Mouse (Mus musculus): ENCODE data around the gene Fkrp. TPM values are rescaled to one million over a fixed set of nuclear protein-coding genes. Genes with fewer than 3 reads are reported as not detected.

Fkrp gene
- polyA plus RNA-seq, 1 experiment from 2014 or later, result 36.9 TPM

DNA sequence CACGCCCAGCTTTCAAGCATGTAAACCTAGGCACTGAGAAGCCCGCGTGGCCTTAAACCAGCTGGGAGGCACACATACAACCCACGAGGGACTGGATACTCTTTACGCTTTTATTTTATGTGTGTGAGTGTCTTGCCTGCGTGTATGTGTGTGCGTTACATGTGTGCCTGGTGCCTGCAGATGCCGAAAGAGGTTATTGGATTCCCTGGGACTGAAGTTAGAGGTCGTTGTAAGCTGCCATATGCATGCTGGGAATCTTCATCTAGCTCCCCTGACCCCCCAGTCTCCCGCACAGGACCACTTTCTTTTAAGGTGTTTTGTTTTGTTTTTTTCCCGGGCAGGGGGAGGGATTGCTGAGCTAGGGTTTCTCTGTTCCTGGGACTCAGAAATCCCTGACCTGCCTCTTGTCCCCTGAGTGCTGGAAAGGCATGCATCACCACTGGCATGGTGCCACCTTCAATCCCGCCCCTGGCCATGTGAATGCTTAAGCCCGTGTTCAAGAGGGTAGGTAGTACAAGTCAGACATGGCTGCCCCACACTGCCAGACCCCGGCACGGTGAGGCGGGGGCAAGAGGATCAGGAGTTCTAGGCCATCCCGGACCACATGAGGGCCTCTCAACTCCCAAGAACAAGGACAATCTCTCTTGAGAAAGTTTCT is 32.6 kb downstream of the Fkrp start:
- peak overlapping the region; percentile 73 for H3K9ac ChIP-seq (replicated peaks)
- ATAC-seq (ENCODE audit: low FRiP score, low read depth), result no peak

DNA sequence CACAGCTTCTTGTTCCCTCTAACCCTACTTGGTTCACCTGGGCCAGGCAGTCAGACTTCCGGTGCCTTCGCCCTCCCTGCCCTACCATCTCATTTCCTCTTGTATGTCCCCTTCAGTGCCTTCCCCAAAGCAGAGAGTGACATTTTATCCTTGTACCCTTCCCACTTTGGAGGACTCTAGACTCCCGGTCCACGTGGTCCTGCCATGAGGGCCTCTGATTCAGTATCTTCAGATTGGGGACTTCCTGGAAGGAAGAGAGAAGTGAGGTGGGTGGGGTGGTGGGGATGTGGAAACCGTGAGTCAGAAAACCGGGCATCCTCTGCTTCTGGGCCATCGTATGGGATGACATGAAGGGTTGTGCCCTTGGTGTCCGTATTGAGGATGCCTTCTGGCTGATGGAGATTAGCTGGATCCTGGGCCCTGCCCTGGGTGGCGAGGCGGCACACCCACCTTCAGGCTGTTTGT is 33.3 kb downstream of the Fkrp start:
- 13% methylated on average over 10 of the region's 10 CpGs for WGBS
- H3K9me3 ChIP-seq, result no peaks in the 10 kb centered on the region
- H3K4me1 ChIP-seq, result peaks cover 36% of the 10 kb centered on the region
- peak overlapping the region; percentile 73 for H3K9ac ChIP-seq (replicated peaks)
- no peak for ATAC-seq (ENCODE audit: low FRiP score, low read depth)
- peak overlapping the region; percentile 69 for H3K4me3 ChIP-seq
- no peaks in the 10 kb centered on the region for H3K36me3 ChIP-seq
- H3K27ac ChIP-seq (replicated peaks), result no peak overlapping the region
- peaks cover 9% of the 10 kb centered on the region; the same call in 1 of the 2 replicates for H3K27me3 ChIP-seq
- H3K4me2 ChIP-seq (replicated peaks), result peak overlapping the region; percentile 99

More for the DNA sequence above, 32.6 kb downstream of the Fkrp start:
- Histone ChIP-seq H3K27ac (replicated peaks) (no peak overlapping the region), H3K4me1 (peaks cover 36% of the 10 kb centered on the region), H3K9me3 (no peaks in the 10 kb centered on the region), H3K27me3 (peaks cover 9% of the 10 kb centered on the region; the same call in 1 of the 2 replicates), H3K36me3 (no peaks in the 10 kb centered on the region), H3K4me3 (peak overlapping the region; percentile 69), H3K4me2 (replicated peaks) (peak overlapping the region; percentile 99)
- 47% methylated on average over 17 of the region's 17 CpGs for WGBS

GRCm38 (mm10) chr7:16782555-16783125 is 33.9 kb downstream of the Fkrp start:
- WGBS, result 4% methylated on average over 11 of the region's 11 CpGs
- H3K27ac ChIP-seq (replicated peaks), result no peak overlapping the region

DNA sequence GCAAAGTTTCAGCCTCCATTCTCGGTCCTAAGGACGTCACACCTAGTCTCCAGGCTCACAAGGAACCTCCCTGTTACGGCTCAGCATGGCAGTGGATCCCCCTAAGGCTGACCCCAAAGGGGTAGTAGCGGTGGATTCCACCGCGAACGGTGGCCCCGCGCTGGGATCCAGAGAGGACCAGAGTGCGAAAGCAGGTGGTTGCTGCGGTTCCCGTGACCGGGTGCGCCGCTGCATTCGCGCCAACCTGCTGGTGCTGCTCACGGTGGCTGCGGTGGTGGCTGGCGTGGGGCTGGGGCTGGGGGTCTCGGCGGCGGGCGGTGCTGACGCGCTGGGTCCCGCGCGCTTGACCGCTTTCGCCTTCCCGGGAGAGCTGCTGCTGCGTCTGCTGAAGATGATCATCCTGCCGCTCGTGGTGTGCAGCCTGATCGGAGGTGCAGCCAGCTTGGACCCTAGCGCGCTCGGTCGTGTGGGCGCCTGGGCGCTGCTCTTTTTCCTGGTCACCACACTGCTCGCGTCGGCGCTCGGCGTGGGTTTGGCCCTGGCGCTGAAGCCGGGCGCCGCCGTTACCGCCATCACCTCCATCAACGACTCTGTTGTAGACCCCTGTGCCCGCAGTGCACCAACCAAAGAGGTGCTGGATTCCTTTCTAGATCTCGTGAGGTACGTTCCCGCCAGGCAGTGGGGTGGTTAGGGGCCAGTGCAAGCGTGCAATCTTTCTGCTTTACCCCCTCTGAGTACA is 34.5 kb downstream of the Fkrp start:
- H3K4me1 ChIP-seq, result peaks cover 36% of the 10 kb centered on the region
- peak overlapping the region; percentile 69 for H3K4me3 ChIP-seq
- H3K9ac ChIP-seq (replicated peaks), result peak overlapping the region; percentile 73
- no peaks in the 10 kb centered on the region for H3K9me3 ChIP-seq
- no peaks in the 10 kb centered on the region for H3K36me3 ChIP-seq
- H3K4me2 ChIP-seq (replicated peaks), result peak overlapping the region; percentile 99
- H3K27ac ChIP-seq (replicated peaks), result no peak overlapping the region
- ATAC-seq (ENCODE audit: low FRiP score, low read depth), result peak; percentile 17; the same call in 1 of the 2 replicates
- WGBS, result under 1% methylated on average over 60 of the region's 60 CpGs
- H3K27me3 ChIP-seq, result peaks cover 9% of the 10 kb centered on the region; the same call in 1 of the 2 replicates

More at GRCm38 (mm10) chr7:16782555-16783125, 33.9 kb downstream of the Fkrp start:
- H3K4me2 ChIP-seq (replicated peaks), result peak overlapping the region; percentile 99
- H3K4me1 ChIP-seq, result peaks cover 36% of the 10 kb centered on the region
- H3K36me3 ChIP-seq, result no peaks in the 10 kb centered on the region
- no peaks in the 10 kb centered on the region for H3K9me3 ChIP-seq
- peaks cover 9% of the 10 kb centered on the region; the same call in 1 of the 2 replicates for H3K27me3 ChIP-seq
- peak overlapping the region; percentile 73 for H3K9ac ChIP-seq (replicated peaks)
- H3K4me3 ChIP-seq, result peak overlapping the region; percentile 69
- ATAC-seq (ENCODE audit: low FRiP score, low read depth), result no peak

GRCm38 (mm10) chr7:16781555-16781815 is 35.0 kb downstream of the Fkrp start:
- H3K4me3 ChIP-seq, result peak overlapping the region; percentile 69
- 0 out of 2 replicates have a peak overlapping the region, but pooled peaks have one; percentile 26 for H3K27ac ChIP-seq (replicated peaks)
- H3K4me2 ChIP-seq (replicated peaks), result peak overlapping the region; percentile 99
- peaks cover 9% of the 10 kb centered on the region; the same call in 1 of the 2 replicates for H3K27me3 ChIP-seq
- no peaks in the 10 kb centered on the region for H3K36me3 ChIP-seq
- peak overlapping the region; percentile 73 for H3K9ac ChIP-seq (replicated peaks)
- no peaks in the 10 kb centered on the region for H3K9me3 ChIP-seq
- under 1% methylated on average over 10 of the region's 10 CpGs for WGBS
- H3K4me1 ChIP-seq, result peaks cover 36% of the 10 kb centered on the region
- peak; percentile 20; the same call in 1 of the 2 replicates for ATAC-seq (ENCODE audit: low FRiP score, low read depth)

DNA sequence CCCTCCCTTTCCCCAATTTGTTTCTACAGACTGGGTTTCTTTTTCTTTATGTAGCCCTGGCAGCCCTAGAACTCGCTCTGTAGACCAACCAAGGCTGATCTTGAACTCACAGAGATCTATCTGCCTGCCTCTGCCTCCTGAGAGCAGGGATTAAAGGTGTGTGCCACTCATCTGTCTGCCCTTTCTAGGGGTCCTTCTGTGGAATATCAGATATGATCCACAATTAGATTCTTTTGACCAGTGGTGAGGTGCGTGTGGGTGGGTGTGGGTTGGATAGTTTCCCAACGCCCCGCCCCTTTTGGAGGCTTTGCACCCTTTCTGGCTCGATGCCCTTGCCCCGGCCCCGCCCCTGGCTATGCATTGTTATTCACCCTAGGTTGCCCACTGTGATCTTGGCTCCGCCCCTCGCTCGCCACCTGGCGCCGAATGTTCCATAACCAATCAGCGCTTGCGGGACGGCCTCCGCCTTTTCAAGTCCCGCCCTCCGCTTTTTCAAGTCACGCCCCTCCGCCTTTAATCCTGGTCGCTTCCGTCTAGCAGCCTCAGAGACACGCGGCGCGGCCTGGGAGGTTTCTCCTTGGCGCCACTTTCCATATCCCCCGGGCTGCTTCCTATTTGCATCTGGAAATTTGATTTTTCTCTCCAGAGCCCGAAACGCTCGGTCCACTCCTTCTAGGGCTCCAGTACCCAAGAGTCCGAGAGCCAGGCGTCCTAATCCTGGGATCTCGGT is 35.5 kb downstream of the Fkrp start, which contains the start of gene Slc1a5:
TSS of gene Slc1a5 (plus strand) at position 516 of the 730 bp plus-strand sequence.
- WGBS, result 3% methylated on average over 34 of the region's 34 CpGs

DNA sequence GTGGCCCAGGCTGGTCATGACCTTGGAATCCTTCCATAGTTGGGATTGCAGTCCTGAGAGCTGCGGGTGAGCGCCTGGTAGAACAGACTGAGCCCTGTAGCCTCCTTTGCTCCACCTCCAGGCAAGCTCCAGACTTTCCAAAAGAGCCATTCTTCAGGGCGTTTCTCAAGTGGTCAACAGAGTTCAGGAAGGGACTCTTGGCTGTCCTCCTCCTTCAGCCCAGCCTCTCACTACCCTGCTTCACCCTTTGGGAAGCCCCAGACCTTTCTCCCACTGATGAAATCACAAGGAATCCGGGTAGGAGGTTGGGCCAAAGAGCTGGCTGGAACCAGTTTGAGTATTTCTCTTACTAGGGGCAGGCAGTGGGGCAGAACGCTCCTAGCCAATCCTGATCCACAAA is 36.5 kb downstream of the Fkrp start:
- Histone ChIP-seq H3K9me3 (no peaks in the 10 kb centered on the region), H3K4me1 (peaks cover 34% of the 10 kb centered on the region), H3K4me3 (no peak overlapping the region), H3K36me3 (no peaks in the 10 kb centered on the region), H3K27ac (replicated peaks) (no peak overlapping the region), H3K4me2 (replicated peaks) (no peak overlapping the region), H3K9ac (replicated peaks) (no peak overlapping the region), H3K27me3 (peaks cover 9% of the 10 kb centered on the region; the same call in 1 of the 2 replicates)
- no peak for ATAC-seq (ENCODE audit: low FRiP score, low read depth)
- WGBS, result 78% methylated on average over 5 of the region's 5 CpGs

More for the DNA sequence above, 35.5 kb downstream of the Fkrp start, which contains the start of gene Slc1a5:
- peak within 1 kb of the TSS; percentile 73 for H3K9ac ChIP-seq (replicated peaks)
- peaks cover 9% of the 10 kb centered on the region; the same call in 1 of the 2 replicates for H3K27me3 ChIP-seq
- H3K9me3 ChIP-seq, result no peaks in the 10 kb centered on the region
- peak within 1 kb of the TSS; percentile 69 for H3K4me3 ChIP-seq
- H3K4me2 ChIP-seq (replicated peaks), result peak within 1 kb of the TSS; percentile 99
- H3K4me1 ChIP-seq, result peaks cover 36% of the 10 kb centered on the region
- peak; percentile 85 for ATAC-seq (ENCODE audit: low FRiP score, low read depth)
- H3K36me3 ChIP-seq, result no peaks in the 10 kb centered on the region
- 0 out of 2 replicates have a peak within 1 kb of the TSS, but pooled peaks have one; percentile 46 for H3K27ac ChIP-seq (replicated peaks)

DNA sequence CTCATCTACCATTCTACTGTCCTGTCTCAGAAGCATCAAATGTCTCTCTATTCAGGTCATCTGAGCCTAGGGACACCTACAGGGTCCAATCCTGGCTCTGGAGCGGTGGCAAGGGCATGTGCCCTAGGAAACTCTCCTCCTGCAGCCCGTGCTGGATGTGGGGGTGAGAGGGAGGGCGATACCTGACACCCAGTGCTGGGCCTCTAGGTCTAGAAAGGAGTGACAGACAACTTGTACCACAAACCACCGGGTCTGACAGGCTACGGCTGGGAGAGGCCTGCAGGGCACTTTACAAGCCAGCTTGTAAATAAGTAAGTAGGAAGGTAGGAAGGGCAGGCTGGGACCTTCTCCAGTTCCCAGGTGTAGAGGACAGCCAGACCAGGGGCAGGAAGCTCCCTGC is 40.6 kb downstream of the Fkrp start:
- no peaks in the 10 kb centered on the region for H3K27me3 ChIP-seq
- no peak overlapping the region for H3K4me2 ChIP-seq (replicated peaks)
- no peaks in the 10 kb centered on the region for H3K9me3 ChIP-seq
- no peak overlapping the region for H3K4me3 ChIP-seq
- no peak overlapping the region for H3K27ac ChIP-seq (replicated peaks)
- ATAC-seq (ENCODE audit: low FRiP score, low read depth), result no peak
- H3K4me1 ChIP-seq, result peaks cover 4% of the 10 kb centered on the region; the same call in 1 of the 2 replicates
- H3K36me3 ChIP-seq, result no peaks in the 10 kb centered on the region
- 66% methylated on average over 5 of the region's 5 CpGs for WGBS
- no peak overlapping the region for H3K9ac ChIP-seq (replicated peaks)

- ATAC-seq (ENCODE audit: low FRiP score, low read depth), result no peak
- no peak overlapping the region for H3K9ac ChIP-seq (replicated peaks)
- 29% methylated on average over 2 of the region's 2 CpGs for WGBS
These were observed 50.1 kb downstream of the Fkrp start for GRCm38 (mm10) chr7:16766443-16766842.

DNA sequence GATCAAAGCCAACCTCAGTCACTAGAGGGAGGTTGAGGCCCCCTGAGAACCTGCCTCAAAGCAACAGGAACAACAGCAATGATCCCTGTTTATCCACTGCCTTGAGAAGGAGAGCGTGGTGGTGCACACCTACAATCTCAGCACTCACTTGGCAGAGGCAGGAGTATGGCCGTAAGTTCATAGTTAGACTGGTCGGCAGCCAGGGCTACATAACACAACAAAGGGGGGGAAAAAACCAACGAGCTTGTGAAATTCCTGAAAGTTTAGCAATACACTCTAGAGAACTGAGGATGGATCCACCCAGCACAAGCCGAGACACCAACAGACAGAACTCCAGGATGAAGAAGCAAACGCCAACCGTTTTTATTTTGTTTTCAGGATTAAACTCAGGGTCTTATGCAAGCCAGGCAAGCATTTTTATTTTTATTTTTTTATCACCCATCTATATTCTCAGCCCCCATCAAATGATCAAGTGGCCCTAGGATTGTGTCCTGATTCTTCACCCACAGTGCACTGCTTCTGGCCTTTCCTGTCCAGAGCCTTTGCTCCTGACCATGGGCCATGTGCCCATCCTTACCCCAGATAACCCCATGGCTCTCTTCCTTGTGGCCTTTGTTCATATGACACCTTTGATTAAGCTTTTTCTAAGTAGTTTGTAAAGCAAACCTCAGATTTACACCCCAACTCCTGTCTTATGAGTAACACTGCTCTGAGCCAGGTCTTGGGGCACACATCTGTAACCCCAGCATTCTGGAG is 52.9 kb downstream of the Fkrp start:
- Histone ChIP-seq H3K36me3 (no peaks in the 10 kb centered on the region), H3K27me3 (no peaks in the 10 kb centered on the region), H3K9me3 (no peaks in the 10 kb centered on the region), H3K9ac (replicated peaks) (no peak overlapping the region), H3K4me2 (replicated peaks) (no peak overlapping the region), H3K4me1 (no peaks in the 10 kb centered on the region; the same call in 1 of the 2 replicates), H3K27ac (replicated peaks) (no peak overlapping the region), H3K4me3 (no peak overlapping the region)
- ATAC-seq (ENCODE audit: low FRiP score, low read depth), result no peak
- WGBS, result 88% methylated on average over 7 of the region's 7 CpGs

More at GRCm38 (mm10) chr7:16766443-16766842, 50.1 kb downstream of the Fkrp start:
- Histone ChIP-seq H3K4me2 (replicated peaks) (no peak overlapping the region), H3K27me3 (no peaks in the 10 kb centered on the region), H3K4me3 (no peak overlapping the region), H3K27ac (replicated peaks) (no peak overlapping the region), H3K9me3 (no peaks in the 10 kb centered on the region), H3K4me1 (no peaks in the 10 kb centered on the region; the same call in 1 of the 2 replicates), H3K36me3 (no peaks in the 10 kb centered on the region)

- Histone ChIP-seq H3K9me3 (no peaks in the 10 kb centered on the region), H3K4me1 (no peaks in the 10 kb centered on the region; the same call in 1 of the 2 replicates), H3K36me3 (no peaks in the 10 kb centered on the region), H3K4me2 (replicated peaks) (no peak overlapping the region), H3K27me3 (no peaks in the 10 kb centered on the region), H3K27ac (replicated peaks) (no peak overlapping the region), H3K9ac (replicated peaks) (no peak overlapping the region), H3K4me3 (no peak overlapping the region)
- 66% methylated on average over 5 of the region's 5 CpGs for WGBS
- no peak for ATAC-seq (ENCODE audit: low FRiP score, low read depth)
These were observed 54.9 kb downstream of the Fkrp start for GRCm38 (mm10) chr7:16761630-16762029.

Data from midbrain, embryonic 12.5 days (tissue).